Mouse (Mus musculus) cerebellum, adult 8-10 months (tissue): ENCODE measurements around the gene Naglu.

ENCODE experiments used
- DNase-seq: peaks from one replicate; pipeline ENCODE4 v3.0.0; 2022

The Naglu gene

DNA sequence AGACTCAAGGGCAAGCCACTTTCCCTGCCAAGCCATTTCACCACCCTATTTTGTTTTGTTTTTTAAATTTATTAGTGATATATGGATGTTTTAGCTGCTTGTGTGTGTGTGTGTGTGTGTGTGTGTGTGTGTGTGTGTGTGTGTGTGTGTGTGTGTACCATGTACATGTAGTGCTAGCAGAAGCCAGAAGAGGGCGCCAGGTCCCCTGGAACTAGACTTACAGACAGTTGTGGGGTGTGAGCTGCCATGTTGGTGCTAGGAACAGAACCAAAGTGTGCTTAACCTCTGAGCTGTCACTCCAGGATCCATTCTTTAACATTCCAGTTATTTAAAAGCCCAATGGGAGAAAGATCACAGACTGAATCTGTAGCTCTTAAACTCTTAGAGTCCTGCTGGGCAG is 57.3 kb downstream of the Naglu start:
- no peak for DNase-seq
